Mouse (Mus musculus) gastrocnemius, postnatal 36 days (tissue): ENCODE data around the gene Bysl. TPM values are rescaled to one million over a fixed set of nuclear protein-coding genes. Genes with fewer than 3 reads are reported as not detected.

Experiments used
- DNase-seq, 2 experiments: peaks; one replicate each; pipeline ENCODE4 v3.0.0; 2022
- intact Hi-C: fragments of 180-260 bp; cut with DNase I; formaldehyde crosslinking; loops from one replicate; pipeline ENCODE4 v1.15.1; 2025
- total RNA-seq, 2 experiments: library from RNA; stranded (reverse); gene quantifications; 2 replicates each; pipeline ENCODE4 v1.2.3; 2021

The Bysl gene
- total RNA-seq, 2 experiments from 2014 or later = 13.8 to 14.2 TPM

GRCm38 (mm10) chr17:47554621-47555020 lies 56.7 kb downstream of the Bysl start:
- intact Hi-C loops = no loop called here
- DNase-seq = no peak

- intact Hi-C loops = no loop called here
- DNase-seq = no peak
Measured at GRCm38 (mm10) chr17:47552994-47553393, 58.3 kb downstream of the Bysl start.

- no peak for DNase-seq
- intact Hi-C loops = no loop called here
Measured at GRCm38 (mm10) chr17:47551049-47551448, 60.2 kb downstream of the Bysl start.

Other genes with a start within 250 kb of the Bysl start
- gene Mrps10, start 242.6 kb downstream of the Bysl start, total RNA-seq = 10 to 100 TPM; 31.9 to 33.7 TPM
- under 1 TPM; 0.31 to 0.35 TPM for gene Guca1b, start 226.1 kb downstream of the Bysl start, total RNA-seq
- not detected for gene Guca1a, start 210.9 kb downstream of the Bysl start, total RNA-seq
- under 1 TPM; 0.13 to 0.35 TPM for gene AI661453, start 174.9 kb downstream of the Bysl start, total RNA-seq
- gene 1700001C19Rik, start 174.1 kb downstream of the Bysl start, total RNA-seq = not detected
- gene Taf8, start 109.2 kb downstream of the Bysl start, total RNA-seq = 10 to 100 TPM; 10.4 to 12.8 TPM
- 10 to 100 TPM; 31.4 to 31.5 TPM for gene Ccnd3, start 106.4 kb downstream of the Bysl start, total RNA-seq
- gene Med20, start 90 bp upstream of the Bysl start, total RNA-seq = 10 to 100 TPM; 12.9 to 14.9 TPM
- gene Gm20517, start 97 bp upstream of the Bysl start, total RNA-seq = 1 to 10 TPM in 1 of 2 experiments, under 1 TPM in 1; 0.42 to 1.3 TPM
- gene Usp49, start 19.2 kb upstream of the Bysl start, total RNA-seq = 1 to 10 TPM; 3.2 to 3.3 TPM
- 100 to 1,000 TPM; 105 to 118 TPM for gene Tomm6, start 76.9 kb upstream of the Bysl start, total RNA-seq
- gene Frs3, start 77.5 kb upstream of the Bysl start, total RNA-seq = 1 to 10 TPM; 3.2 to 5.1 TPM
- under 1 TPM; 0.18 to 0.62 TPM for gene Gm21981, start 83.0 kb upstream of the Bysl start, total RNA-seq
- 1 to 10 TPM; 1.8 to 2.2 TPM for gene Prickle4, start 83.2 kb upstream of the Bysl start, total RNA-seq
- not detected for gene Pgc, start 115.3 kb upstream of the Bysl start, total RNA-seq
- gene Tfeb, start 125.5 kb upstream of the Bysl start, total RNA-seq = 10 to 100 TPM; 72.7 to 75.2 TPM
- gene Mdfi, start 223.2 kb upstream of the Bysl start, total RNA-seq = under 1 TPM; 0.36 to 0.96 TPM